Mouse (Mus musculus): ENCODE measurements around the gene Map2k6. TPM values are rescaled to one million over a fixed set of nuclear protein-coding genes. Genes with fewer than 3 reads are reported as not detected.

Gene Map2k6
- polyA plus RNA-seq (2017; shearing (Covaris generic)): 12.4 TPM

GRCm38 (mm10) chr11:110398553-110399239 lies at the start of gene Map2k6:
Map2k6 (plus strand) TSS chr11:110399122.

Other genes with a start within 250 kb of the Map2k6 start
- 0.13 TPM for gene Abca9, start 230.9 kb upstream of the Map2k6 start, polyA plus RNA-seq (2017; shearing (Covaris generic))
- not detected for gene Abca6, start 147.3 kb upstream of the Map2k6 start, polyA plus RNA-seq (2017; shearing (Covaris generic))
- gene Abca5, start 61.4 kb upstream of the Map2k6 start, polyA plus RNA-seq (2017; shearing (Covaris generic)): 1.9 TPM